Mouse (Mus musculus) regulatory T cell (primary cell): ENCODE measurements at regions not wholly inside any gene's neighbourhood (a gene's known extent, or its start where the extent isn't known, plus 50 kb on each side); places are given as distances from the start of the nearest gene placed in this dataset.

Source experiments
- in situ Hi-C: fragments of 300-600 bp; cut with MboI, MseI; formaldehyde crosslinking; loops from one replicate; pipeline ENCODE4 v1.15.1; 2025; ENCODE audit warnings: high pct_unique_total_duplicates

- in situ Hi-C loops, result loop anchor here (25.0 kb wide), 1 partner anchor 959 kb away; the partner anchor contains the start of gene Scg2
Measured at GRCm38 (mm10) chr1:80396560-80396959, 56.3 kb upstream of the Cul3 start.

GRCm38 (mm10) chr1:80391406-80391805, 51.1 kb upstream of the Cul3 start:
- in situ Hi-C loops, result loop anchor here (25.0 kb wide), 1 partner anchor 954 kb away; the partner anchor contains the start of gene Scg2

GRCm38 (mm10) chr1:80390366-80390765, 50.1 kb upstream of the Cul3 start:
- in situ Hi-C loops, result loop anchor here (25.0 kb wide), 1 partner anchor 953 kb away; the partner anchor contains the start of gene Scg2
